Mouse (Mus musculus) layer of hippocampus, postnatal 10 days (tissue): ENCODE measurements at regions not wholly inside any gene's neighbourhood (a gene's known extent, or its start where the extent isn't known, plus 50 kb on each side); places are given as distances from the start of the nearest gene placed in this dataset.
"Not testable (repeated sequence)": the region's sequence is repeated elsewhere in the genome, so short reads cannot be mapped to it uniquely, and the experiment has no call there.

Experiments
- DNase-seq, 2 experiments: peaks; one replicate each; pipeline ENCODE4 v3.0.0; 2021; ENCODE audit warnings: low spot score in 2 of 2

GRCm38 (mm10) chr2:43072964-43073619 lies 419.7 kb upstream of the Lrp1b start:
- no peak for DNase-seq

GRCm38 (mm10) chr2:43097560-43098233 lies 444.3 kb upstream of the Lrp1b start:
- DNase-seq: peak; percentile 12 to 34

GRCm38 (mm10) chr2:43119862-43120261 lies 435.3 kb upstream of the Kynu start:
- no peak for DNase-seq

GRCm38 (mm10) chr2:43153574-43153973 lies 401.6 kb upstream of the Kynu start:
- DNase-seq: no peak

- no peak for DNase-seq
Observed at GRCm38 (mm10) chr2:43182105-43182504, 373.0 kb upstream of the Kynu start.

GRCm38 (mm10) chr2:43195531-43195930 lies 359.6 kb upstream of the Kynu start:
- not testable (repeated sequence) for DNase-seq

GRCm38 (mm10) chr2:43208223-43208622 lies 346.9 kb upstream of the Kynu start:
- no peak for DNase-seq

GRCm38 (mm10) chr2:43213901-43214300 lies 341.2 kb upstream of the Kynu start:
- DNase-seq: no peak

- no peak for DNase-seq
Observed at GRCm38 (mm10) chr2:43217119-43217518, 338.0 kb upstream of the Kynu start.

GRCm38 (mm10) chr2:43222721-43223120 lies 332.4 kb upstream of the Kynu start:
- DNase-seq: no peak

- DNase-seq: not testable (repeated sequence)
Observed at GRCm38 (mm10) chr2:43224728-43225127, 330.4 kb upstream of the Kynu start.

GRCm38 (mm10) chr2:43246786-43247185 lies 308.3 kb upstream of the Kynu start:
- no peak for DNase-seq

GRCm38 (mm10) chr2:43248671-43249070 lies 306.5 kb upstream of the Kynu start:
- DNase-seq: no peak

- no peak for DNase-seq
Observed at GRCm38 (mm10) chr2:43254709-43255108, 300.4 kb upstream of the Kynu start.

- DNase-seq: no peak
Observed at GRCm38 (mm10) chr2:43270802-43271201, 284.3 kb upstream of the Kynu start.

- DNase-seq: no peak
Observed at GRCm38 (mm10) chr2:43272080-43272479, 283.0 kb upstream of the Kynu start.

- no peak for DNase-seq
Observed at GRCm38 (mm10) chr2:43274012-43274411, 281.1 kb upstream of the Kynu start.

GRCm38 (mm10) chr2:43295801-43296200 lies 259.3 kb upstream of the Kynu start:
- DNase-seq: no peak

GRCm38 (mm10) chr2:43323836-43324235 lies 231.3 kb upstream of the Kynu start:
- no peak for DNase-seq

- no peak for DNase-seq
Observed at GRCm38 (mm10) chr2:43364301-43364700, 190.8 kb upstream of the Kynu start.

- no peak for DNase-seq
Observed at GRCm38 (mm10) chr2:43365812-43366211, 189.3 kb upstream of the Kynu start.

- DNase-seq: no peak
Observed at GRCm38 (mm10) chr2:43403348-43403747, 151.8 kb upstream of the Kynu start.
